In the genomic region with DNA sequence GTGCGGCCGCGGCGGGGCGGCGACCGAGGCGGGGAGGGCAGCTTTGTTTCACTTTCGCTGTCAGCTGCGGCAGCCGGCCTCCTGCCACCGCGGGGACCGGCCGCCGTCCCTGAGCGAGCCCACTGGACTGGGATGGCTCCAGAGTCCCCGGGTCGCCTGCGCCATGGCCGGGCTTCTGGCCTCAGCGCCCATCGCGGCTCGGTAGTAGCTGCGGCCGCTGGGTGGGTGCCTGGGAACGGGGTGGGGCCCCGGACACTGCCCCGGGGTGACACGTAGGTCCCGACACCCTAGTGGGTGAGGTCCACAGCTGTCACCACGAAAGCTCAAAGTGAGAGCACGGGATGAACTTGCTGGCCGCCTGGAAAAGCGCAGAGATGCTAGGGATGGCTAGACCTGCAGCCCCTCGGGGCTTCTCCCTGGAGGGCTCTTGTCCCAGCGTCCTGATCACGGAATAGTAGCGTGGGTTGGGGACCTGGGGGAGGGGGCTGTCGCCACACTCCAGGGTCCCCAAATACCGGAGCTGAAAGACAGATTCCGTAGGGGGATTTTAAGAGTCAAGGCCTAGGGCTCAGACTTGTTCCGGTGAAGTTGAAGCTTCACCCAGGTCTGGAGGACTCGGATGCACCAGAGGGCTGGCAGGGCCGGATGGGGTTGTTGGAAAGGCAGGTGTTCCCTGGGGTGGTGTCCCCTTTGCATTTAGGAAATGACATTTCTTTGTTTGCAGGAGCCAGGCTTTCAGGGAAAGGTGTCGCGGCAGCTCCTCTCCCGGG, we compare ENCODE assay signal across 8 mouse cellular contexts. TPM values are rescaled to one million over a fixed set of nuclear protein-coding genes. Genes with fewer than 3 reads are reported as not detected.
DNase-seq lines count a peak whose midpoint lies in the region; TF ChIP-seq lines count a peak whose summit lies in the region.

No protein-coding gene starts in this region.

- peak in 1 of 2 experiments; percentile 80 for DNase-seq in heart, adult 2 months
- no peak for DNase-seq in heart, postnatal 4 days
- peak; percentile 44 for DNase-seq in ES-CJ7 (ENCODE audit: low read depth, low spot score)
- peak; percentile 41 to 56 for DNase-seq in cerebellum, postnatal 10 days
- peak; percentile 65 for DNase-seq in gastrocnemius, postnatal 25 days
- DNase-seq in kidney, adult 2 months, result peak; percentile 43
- DNase-seq in mesoderm, embryonic 11.5 days (ENCODE audit: low read depth, low spot score), result peak; percentile 30
- peak; percentile 42 for DNase-seq in testis, postnatal 14 days (ENCODE audit: low spot score)

- no peaks in the 10 kb centered on the region for H3K27me3 ChIP-seq in heart, adult 2 months (ENCODE audit: control insufficient read depth, insufficient read depth, low read length)
- H3K27me3 ChIP-seq in kidney, adult 2 months (replicated peaks; ENCODE audit: control insufficient read depth, insufficient read depth, low read length), result no peaks in the 10 kb centered on the region

- intact Hi-C loops in heart, adult 2 months (cut with DNase I), result loop anchor here (2.0 kb wide), 2 partner anchors 31 to 39 kb away; partner anchors contain the start of genes Rfc5 and Vsig10

- TF ChIP-seq EP300 in heart, adult 2 months (IDR thresholded peaks at IDR 0.05; ENCODE audit: insufficient read depth, low read depth, low read length), result no peak

- H3K9ac ChIP-seq in heart, adult 2 months (ENCODE audit: low read depth, low read length), result peak overlapping the region; percentile 99

- H3K36me3 ChIP-seq in heart, adult 2 months (ENCODE audit: control insufficient read depth, insufficient read depth, low read length), result peaks cover 14% of the 10 kb centered on the region
- H3K36me3 ChIP-seq in kidney, adult 2 months (ENCODE audit: control insufficient read depth, insufficient read depth, low read length), result no peaks in the 10 kb centered on the region; the same call in 1 of the 2 replicates

- under 1% methylated on average over 49 of the region's 49 CpGs for WGBS in heart, adult 2 months
- under 1% methylated on average over 49 of the region's 49 CpGs for WGBS in kidney, adult 2 months

- H3K4me3 ChIP-seq in heart, adult 2 months, result peak overlapping the region; percentile 72
- peak overlapping the region; percentile 99 for H3K4me3 ChIP-seq in kidney, adult 2 months (ENCODE audit: insufficient read depth, low read depth, low read length)

- H3K4me1 ChIP-seq in heart, adult 2 months (ENCODE audit: control insufficient read depth, insufficient read depth, low read length), result peaks cover 21% of the 10 kb centered on the region
- H3K4me1 ChIP-seq in kidney, adult 2 months (ENCODE audit: control insufficient read depth, insufficient read depth, low read length), result peaks cover 41% of the 10 kb centered on the region

- peaks cover 1% of the 10 kb centered on the region; the same call in 1 of the 2 replicates for H3K79me2 ChIP-seq in heart, adult 2 months (replicated peaks; ENCODE audit: control insufficient read depth, insufficient read depth, low read length)

- TF ChIP-seq POLR2A in heart, adult 2 months (IDR thresholded peaks at IDR 0.05; ENCODE audit: insufficient read depth, low read depth, low read length), result no peak
- TF ChIP-seq POLR2A in kidney, adult 2 months (IDR thresholded peaks at IDR 0.05; ENCODE audit: low read depth, low read length), result no peak

- H3K27ac ChIP-seq in heart, adult 2 months, result peak overlapping the region; percentile 98
- H3K27ac ChIP-seq in kidney, adult 2 months (ENCODE audit: insufficient read depth, low read depth, low read length), result peak overlapping the region; percentile 74

- no peak for TF ChIP-seq CTCF in heart, adult 2 months (IDR thresholded peaks at IDR 0.05)
- TF ChIP-seq CTCF in kidney, adult 2 months (conservative IDR thresholded peaks at IDR 0.05; ENCODE audit: insufficient read depth, insufficient read length, low read depth, low read length), result no peak

RNA-seq across cellular contexts. Expression of gene Wsb2, which starts 0.6 kb away (rescaled TPM):
- 100 to 1,000 TPM in 1 of 2 experiments, 10 to 100 TPM in 1; 91.4 to 101 TPM for total RNA-seq in heart, adult 2 months (2021)
- polyA plus RNA-seq in heart, adult 2 months (2012; rRNA removed), result 130 and 197 TPM in 2 replicates
- 100 to 1,000 TPM; 124 to 127 TPM for total RNA-seq in heart, postnatal 4 days (2021)
- 10 to 100 TPM; 75.4 to 83.4 TPM for total RNA-seq in gastrocnemius, postnatal 25 days (2021)
- polyA plus RNA-seq in kidney, adult 2 months (2012; rRNA removed), result 205 and 234 TPM in 2 replicates

RNA-seq across cellular contexts. Expression of gene Rfc5, which starts 31.2 kb away (rescaled TPM):
- total RNA-seq in heart, adult 2 months (2021), result 1 to 10 TPM; 1.7 to 4.3 TPM
- 3.7 and 5.8 TPM in 2 replicates for polyA plus RNA-seq in heart, adult 2 months (2012; rRNA removed)
- 10 to 100 TPM; 26.5 to 30.3 TPM for total RNA-seq in heart, postnatal 4 days (2021)
- total RNA-seq in gastrocnemius, postnatal 25 days (2021), result 1 to 10 TPM in 1 of 2 experiments, under 1 TPM in 1; 1.00 to 2.7 TPM
- 12.9 and 13.0 TPM in 2 replicates for polyA plus RNA-seq in kidney, adult 2 months (2012; rRNA removed)

RNA-seq across cellular contexts. Expression of gene Vsig10, which starts 38.8 kb away (rescaled TPM):
- 1 to 10 TPM; 7.0 to 8.9 TPM for total RNA-seq in heart, adult 2 months (2021)
- polyA plus RNA-seq in heart, adult 2 months (2012; rRNA removed), result 7.4 and 8.8 TPM in 2 replicates
- 10 to 100 TPM; 12.3 to 18.6 TPM for total RNA-seq in heart, postnatal 4 days (2021)
- total RNA-seq in gastrocnemius, postnatal 25 days (2021), result 1 to 10 TPM; 5.0 to 5.5 TPM
- polyA plus RNA-seq in kidney, adult 2 months (2012; rRNA removed), result 17.2 and 20.8 TPM in 2 replicates

RNA-seq across cellular contexts. Expression of gene Ksr2, which starts 56.1 kb away (rescaled TPM):
- total RNA-seq in heart, adult 2 months (2021), result under 1 TPM in 1 of 2 experiments, not detected in 1; 0.05 TPM
- 0.02 TPM in 1 of 2 replicates, not detected in the other for polyA plus RNA-seq in heart, adult 2 months (2012; rRNA removed)
- under 1 TPM; 0.09 to 0.10 TPM for total RNA-seq in heart, postnatal 4 days (2021)
- total RNA-seq in gastrocnemius, postnatal 25 days (2021), result under 1 TPM; 0.05 to 0.08 TPM
- 1.6 and 1.9 TPM in 2 replicates for polyA plus RNA-seq in kidney, adult 2 months (2012; rRNA removed)

Comparison
In these comparisons a context has a peak if more than half of its experiments do, and no peak if none do; other contexts are left out.
1. RNA of gene Rfc5, which starts 31.2 kb away (total RNA-seq): 26.5 to 30.3 TPM in heart, postnatal 4 days; 1.7 to 4.3 TPM in heart, adult 2 months and 1.00 to 2.7 TPM in gastrocnemius, postnatal 25 days; every median in the first group is over 4 times any median in the second.